In genomic region chr8:80054216-80054615, GRCm38 (mm10) we compare ENCODE assay signal across 18 mouse cellular contexts. TPM values are rescaled to one million over a fixed set of nuclear protein-coding genes. Genes with fewer than 3 reads are reported as not detected.
A peak's percentile ranks its signal among the peaks of the same experiment; 100 is the strongest.
DNase-seq lines count a peak whose midpoint lies in the region; ATAC-seq and TF ChIP-seq lines count a peak whose summit lies in the region.
"Had no signal": no experiment of that assay in that cellular context is flagged by ENCODE, and none has a peak within 500 bp of the region (broad histone marks: within the 10 kb centered on the region; RNA-seq: fewer than 3 reads in every experiment).

No protein-coding gene starts in this region.

- H3K4me2 ChIP-seq in hindbrain, embryonic 11.5 days (replicated peaks; ENCODE audit: low read depth, low read length) = no peak overlapping the region
- no peak overlapping the region for H3K4me2 ChIP-seq in hindbrain, embryonic 16.5 days (ENCODE audit: low read length)
- no peak overlapping the region for H3K4me2 ChIP-seq in midbrain, embryonic 14.5 days (ENCODE audit: low read length)
- peak overlapping the region; percentile 82 for H3K4me2 ChIP-seq in stomach, embryonic 14.5 days (replicated peaks; ENCODE audit: low read depth, low read length)
- no peak overlapping the region for H3K4me2 ChIP-seq in heart, embryonic 12.5 days
- H3K4me2 ChIP-seq: forebrain, embryonic 15.5 days; liver, embryonic 11.5 days had no signal

- H3K4me3 ChIP-seq in hindbrain, embryonic 11.5 days (ENCODE audit: low read depth, low read length) = no peak overlapping the region
- H3K4me3 ChIP-seq in hindbrain, embryonic 16.5 days (ENCODE audit: low read length) = no peak overlapping the region
- H3K4me3 ChIP-seq in midbrain, embryonic 10.5 days = peak overlapping the region; percentile 4; the same call in 1 of the 2 replicates
- no peak overlapping the region for H3K4me3 ChIP-seq in midbrain, embryonic 14.5 days (replicated peaks; ENCODE audit: low read depth, low read length)
- H3K4me3 ChIP-seq in stomach, embryonic 14.5 days (ENCODE audit: low read depth, low read length) = 0 out of 2 replicates have a peak overlapping the region, but pooled peaks have one; percentile 54
- no peak overlapping the region for H3K4me3 ChIP-seq in kidney, adult 2 months (ENCODE audit: insufficient read depth, low read depth, low read length)
- no peak overlapping the region for H3K4me3 ChIP-seq in heart, embryonic 12.5 days
- H3K4me3 ChIP-seq: forebrain, embryonic 15.5 days; heart, embryonic 10.5 days had no signal

- no peaks in the 10 kb centered on the region for H3K9me3 ChIP-seq in hindbrain, embryonic 11.5 days (ENCODE audit: control insufficient read depth, low read length)
- no peaks in the 10 kb centered on the region for H3K9me3 ChIP-seq in hindbrain, embryonic 16.5 days (ENCODE audit: control insufficient read depth, low read length)
- H3K9me3 ChIP-seq in midbrain, embryonic 10.5 days (replicated peaks) = no peaks in the 10 kb centered on the region
- no peaks in the 10 kb centered on the region for H3K9me3 ChIP-seq in midbrain, embryonic 14.5 days (ENCODE audit: control insufficient read depth, low read length)
- H3K9me3 ChIP-seq in stomach, embryonic 14.5 days (ENCODE audit: control insufficient read depth, low read depth, low read length) = no peaks in the 10 kb centered on the region
- no peaks in the 10 kb centered on the region for H3K9me3 ChIP-seq in heart, embryonic 12.5 days (replicated peaks)
- H3K9me3 ChIP-seq: forebrain, embryonic 15.5 days; heart, embryonic 10.5 days had no signal

- no peak for ATAC-seq in hindbrain, embryonic 11.5 days (ENCODE audit: low FRiP score)
- ATAC-seq in hindbrain, embryonic 16.5 days = no peak
- no peak for ATAC-seq in midbrain, embryonic 14.5 days (ENCODE audit: low FRiP score, low TSS enrichment)
- ATAC-seq in stomach, embryonic 14.5 days (ENCODE audit: insufficient number of reproducible peaks, insufficient read depth, low FRiP score, low read depth) = no peak
- ATAC-seq in heart, embryonic 12.5 days (ENCODE audit: insufficient number of reproducible peaks, low FRiP score) = no peak
- ATAC-seq: forebrain, embryonic 15.5 days had no signal

- H3K9ac ChIP-seq in hindbrain, embryonic 11.5 days (ENCODE audit: low read depth, low read length) = no peak overlapping the region
- no peak overlapping the region for H3K9ac ChIP-seq in hindbrain, embryonic 16.5 days (ENCODE audit: low read depth, low read length)
- H3K9ac ChIP-seq in midbrain, embryonic 14.5 days (replicated peaks; ENCODE audit: low read length) = no peak overlapping the region
- no peak overlapping the region for H3K9ac ChIP-seq in stomach, embryonic 14.5 days (replicated peaks; ENCODE audit: low read depth, low read length)
- no peak overlapping the region for H3K9ac ChIP-seq in heart, embryonic 12.5 days
- H3K9ac ChIP-seq: forebrain, embryonic 15.5 days had no signal

- no peaks in the 10 kb centered on the region for H3K36me3 ChIP-seq in hindbrain, embryonic 11.5 days (ENCODE audit: control insufficient read depth, insufficient read depth, low read length)
- no peaks in the 10 kb centered on the region for H3K36me3 ChIP-seq in hindbrain, embryonic 16.5 days (ENCODE audit: control insufficient read depth, insufficient read depth, low read length)
- no peaks in the 10 kb centered on the region for H3K36me3 ChIP-seq in midbrain, embryonic 10.5 days
- no peaks in the 10 kb centered on the region for H3K36me3 ChIP-seq in midbrain, embryonic 14.5 days (ENCODE audit: control insufficient read depth, insufficient read depth, low read length)
- no peaks in the 10 kb centered on the region for H3K36me3 ChIP-seq in stomach, embryonic 14.5 days (ENCODE audit: control insufficient read depth, insufficient read depth, low read length)
- no peaks in the 10 kb centered on the region for H3K36me3 ChIP-seq in kidney, adult 2 months (ENCODE audit: control insufficient read depth, insufficient read depth, low read length)
- H3K36me3 ChIP-seq in heart, embryonic 12.5 days = no peaks in the 10 kb centered on the region
- H3K36me3 ChIP-seq: forebrain, embryonic 15.5 days; heart, embryonic 10.5 days had no signal

- peak; percentile 39 for DNase-seq in hindbrain, embryonic 11.5 days (ENCODE audit: low spot score)
- no peak for DNase-seq in midbrain, embryonic 10.5 days (ENCODE audit: low spot score)
- DNase-seq in midbrain, embryonic 14.5 days = no peak
- peak; percentile 28 for DNase-seq in embryo, embryonic 9.5 days (ENCODE audit: extremely low spot score)
- DNase-seq in kidney, adult 2 months = no peak
- DNase-seq: cerebellum, adult 8-10 months; gastrocnemius, postnatal 10 days; heart, postnatal 4 days; kidney, adult 8-10 months; kidney, postnatal 4 days; right cerebral cortex, postnatal 4 days had no signal

- H3K27me3 ChIP-seq in hindbrain, embryonic 11.5 days (ENCODE audit: control insufficient read depth, insufficient read depth, low read length) = peaks cover 46% of the 10 kb centered on the region
- H3K27me3 ChIP-seq in hindbrain, embryonic 16.5 days (replicated peaks; ENCODE audit: control insufficient read depth, insufficient read depth, low read length) = peaks cover 13% of the 10 kb centered on the region
- H3K27me3 ChIP-seq in midbrain, embryonic 10.5 days (ENCODE audit: low read depth, poor library complexity, severe bottlenecking) = peaks cover 96% of the 10 kb centered on the region
- H3K27me3 ChIP-seq in midbrain, embryonic 14.5 days (ENCODE audit: control insufficient read depth, insufficient read depth, low read length) = peaks cover 78% of the 10 kb centered on the region
- H3K27me3 ChIP-seq in stomach, embryonic 14.5 days (ENCODE audit: control insufficient read depth, insufficient read depth, low read length) = 0 out of 2 replicates have a peak, but pooled peaks cover 3% of the 10 kb centered on the region
- H3K27me3 ChIP-seq in kidney, adult 2 months (replicated peaks; ENCODE audit: control insufficient read depth, insufficient read depth, low read length) = no peaks in the 10 kb centered on the region; the same call in 1 of the 2 replicates
- peaks cover 41% of the 10 kb centered on the region for H3K27me3 ChIP-seq in heart, embryonic 12.5 days (replicated peaks)

- no peak for TF ChIP-seq POLR2A in kidney, adult 2 months (IDR thresholded peaks at IDR 0.05; ENCODE audit: low read depth, low read length)

- peaks cover 7% of the 10 kb centered on the region; the same call in 1 of the 2 replicates for H3K4me1 ChIP-seq in hindbrain, embryonic 11.5 days (replicated peaks; ENCODE audit: control insufficient read depth, insufficient read depth, low read length)
- peaks cover 13% of the 10 kb centered on the region for H3K4me1 ChIP-seq in hindbrain, embryonic 16.5 days (ENCODE audit: control insufficient read depth, insufficient read depth, low read depth, low read length)
- peaks cover 60% of the 10 kb centered on the region for H3K4me1 ChIP-seq in midbrain, embryonic 10.5 days
- peaks cover 19% of the 10 kb centered on the region; the same call in 1 of the 2 replicates for H3K4me1 ChIP-seq in midbrain, embryonic 14.5 days (ENCODE audit: control insufficient read depth, insufficient read depth, low read length)
- peaks cover 13% of the 10 kb centered on the region; the same call in 1 of the 2 replicates for H3K4me1 ChIP-seq in stomach, embryonic 14.5 days (ENCODE audit: control insufficient read depth, insufficient read depth, low read length)
- no peaks in the 10 kb centered on the region for H3K4me1 ChIP-seq in kidney, adult 2 months (ENCODE audit: control insufficient read depth, insufficient read depth, low read length)
- peaks cover 11% of the 10 kb centered on the region for H3K4me1 ChIP-seq in heart, embryonic 12.5 days (replicated peaks)

- no peak overlapping the region for H3K27ac ChIP-seq in hindbrain, embryonic 11.5 days (ENCODE audit: low read depth, low read length)
- no peak overlapping the region for H3K27ac ChIP-seq in hindbrain, embryonic 16.5 days (ENCODE audit: low read depth, low read length)
- no peak overlapping the region for H3K27ac ChIP-seq in midbrain, embryonic 10.5 days (replicated peaks)
- no peak overlapping the region for H3K27ac ChIP-seq in midbrain, embryonic 14.5 days (replicated peaks; ENCODE audit: low read depth, low read length)
- H3K27ac ChIP-seq in stomach, embryonic 14.5 days (ENCODE audit: low read length) = no peak overlapping the region
- no peak overlapping the region for H3K27ac ChIP-seq in kidney, adult 2 months (ENCODE audit: insufficient read depth, low read depth, low read length)
- H3K27ac ChIP-seq in heart, embryonic 12.5 days (ENCODE audit: poor library complexity, severe bottlenecking) = no peak overlapping the region
- H3K27ac ChIP-seq: forebrain, embryonic 15.5 days; heart, embryonic 10.5 days; macrophage had no signal

- TF ChIP-seq CTCF in kidney, adult 2 months (conservative IDR thresholded peaks at IDR 0.05; ENCODE audit: insufficient read depth, insufficient read length, low read depth, low read length) = no peak

- WGBS in hindbrain, embryonic 11.5 days = 15% methylated on average over 4 of the region's 4 CpGs
- WGBS in hindbrain, embryonic 16.5 days = 12% methylated on average over 4 of the region's 4 CpGs
- 14% methylated on average over 4 of the region's 4 CpGs for WGBS in midbrain, embryonic 10.5 days
- WGBS in midbrain, embryonic 14.5 days = 3% methylated on average over 4 of the region's 4 CpGs
- 26% methylated on average over 4 of the region's 4 CpGs for WGBS in stomach, embryonic 14.5 days
- WGBS in kidney, adult 2 months = 53% methylated on average over 4 of the region's 4 CpGs
- WGBS in heart, embryonic 12.5 days = 57% methylated on average over 4 of the region's 4 CpGs

RNA-seq across cellular contexts. Expression of gene Hhip, which starts 3.6 kb away (rescaled TPM):
- polyA plus RNA-seq in hindbrain, embryonic 11.5 days (2014; fragmentation: Nextera tagmentation; extraction: Ambion mirVana) = 3.3 and 3.6 TPM in 2 replicates
- 3.0 and 3.1 TPM in 2 replicates for polyA plus RNA-seq in hindbrain, embryonic 16.5 days (2015; fragmentation: Nextera tagmentation; extraction: Ambion mirVana)
- polyA plus RNA-seq in midbrain, embryonic 10.5 days (2016; fragmentation: Nextera tagmentation; extraction: Ambion mirVana) = 4.1 and 4.7 TPM in 2 replicates
- polyA plus RNA-seq in midbrain, embryonic 14.5 days (2014; fragmentation: Nextera tagmentation; extraction: Ambion mirVana) = 1.4 and 2.4 TPM in 2 replicates
- polyA plus RNA-seq in stomach, embryonic 14.5 days (2014; fragmentation: Nextera tagmentation; extraction: Ambion mirVana) = 24.6 and 26.7 TPM in 2 replicates
- 0.48 and 0.60 TPM in 2 replicates for polyA plus RNA-seq in kidney, adult 2 months (2012; rRNA removed)
- 0.18 and 0.44 TPM in 2 replicates for polyA plus RNA-seq in heart, embryonic 12.5 days (2016; fragmentation: Nextera tagmentation; extraction: Ambion mirVana)
- polyA plus RNA-seq: macrophage had no signal

Comparison
In these comparisons a context has a peak if more than half of its experiments do, and no peak if none do; other contexts are left out.
1. H3K4me3 ChIP-seq: peak in midbrain, embryonic 10.5 days (single experiment) and stomach, embryonic 14.5 days (single experiment); none in hindbrain, embryonic 11.5 days (single experiment), hindbrain, embryonic 16.5 days (single experiment), midbrain, embryonic 14.5 days (single experiment), kidney, adult 2 months (single experiment) and heart, embryonic 12.5 days (single experiment).
2. DNase-seq: peak in hindbrain, embryonic 11.5 days (single experiment) and embryo, embryonic 9.5 days (single experiment); none in midbrain, embryonic 10.5 days (single experiment), midbrain, embryonic 14.5 days (single experiment) and kidney, adult 2 months (single experiment).